In the genomic region with DNA sequence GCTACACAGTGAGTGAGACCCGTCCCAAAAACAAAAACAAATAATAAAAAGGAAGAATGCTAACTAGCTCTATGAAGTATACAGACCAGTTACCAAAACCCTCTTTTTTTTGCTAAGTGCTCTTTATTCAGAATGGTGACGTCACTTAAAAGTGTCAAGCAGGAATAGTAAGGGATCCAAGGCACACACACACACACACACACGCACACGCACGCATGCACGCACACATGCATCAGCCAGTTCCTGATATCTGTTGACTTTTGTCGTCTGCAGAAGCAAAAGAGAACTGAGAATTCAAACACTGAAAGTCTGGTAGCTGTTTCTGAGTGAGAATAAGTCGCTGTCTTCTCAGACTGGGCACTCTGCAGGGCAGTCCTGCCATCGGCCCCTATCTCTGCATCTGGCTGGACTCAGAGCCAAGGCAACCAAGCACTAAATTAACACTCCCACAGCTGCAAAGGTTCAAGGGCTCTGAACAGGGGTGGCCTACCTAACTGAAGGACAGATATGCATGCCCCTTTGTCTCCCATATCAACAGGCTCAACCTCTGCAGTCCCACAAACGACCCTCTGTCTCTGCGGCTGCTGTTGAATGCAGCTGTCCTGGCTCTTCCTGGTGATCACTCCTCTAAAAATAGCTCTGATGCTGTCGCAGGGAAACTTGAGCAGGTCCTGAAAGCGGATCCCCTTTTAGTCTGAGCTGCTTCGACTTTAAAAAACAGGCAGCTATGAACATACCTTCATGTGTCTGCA, we compare ENCODE assay signal across 8 mouse cellular contexts.
DNase-seq lines count a peak whose midpoint lies in the region; ATAC-seq and TF ChIP-seq lines count a peak whose summit lies in the region.

No protein-coding gene starts in this region.

- 0 out of 2 replicates have a peak, but pooled peaks have one; percentile 20 for ATAC-seq in forebrain, embryonic 11.5 days (replicated peaks; ENCODE audit: low FRiP score)
- no peak for ATAC-seq in neural tube, embryonic 15.5 days (ENCODE audit: low FRiP score)

- H3K36me3 ChIP-seq in forebrain, embryonic 11.5 days (ENCODE audit: control insufficient read depth, insufficient read depth, low read length): no peaks in the 10 kb centered on the region
- no peaks in the 10 kb centered on the region for H3K36me3 ChIP-seq in hindbrain, embryonic 10.5 days
- H3K36me3 ChIP-seq in neural tube, embryonic 15.5 days: no peaks in the 10 kb centered on the region

- H3K4me2 ChIP-seq in forebrain, embryonic 11.5 days (ENCODE audit: low read depth, low read length, severe bottlenecking): no peak overlapping the region
- no peak overlapping the region for H3K4me2 ChIP-seq in neural tube, embryonic 15.5 days

- intact Hi-C loops in left cerebral cortex, postnatal 36 days (cut with DNase I): no loop called here

- H3K27ac ChIP-seq in forebrain, embryonic 11.5 days (ENCODE audit: low read depth, low read length): peak overlapping the region; percentile 32; the same call in 1 of the 2 replicates
- H3K27ac ChIP-seq in hindbrain, embryonic 10.5 days: peak overlapping the region; percentile 80
- peak overlapping the region; percentile 52; the same call in 1 of the 2 replicates for H3K27ac ChIP-seq in neural tube, embryonic 15.5 days (replicated peaks)

- peak; percentile 29 for DNase-seq in lung, postnatal 10 days
- DNase-seq in lung, adult 2 months: no peak
- DNase-seq in forebrain, embryonic 11.5 days (ENCODE audit: low spot score): no peak
- DNase-seq in hindbrain, embryonic 10.5 days (ENCODE audit: low spot score): peak; percentile 39
- DNase-seq in urinary bladder, postnatal 10 days (ENCODE audit: low spot score): no peak
- DNase-seq in left cerebral cortex, postnatal 36 days (ENCODE audit: low spot score in 2 of 2): no peak
- no peak for DNase-seq in adipocyte (ENCODE audit: low spot score)

- H3K4me1 ChIP-seq in lung, adult 2 months (ENCODE audit: control insufficient read depth, insufficient read depth, low read length): peaks cover 7% of the 10 kb centered on the region
- H3K4me1 ChIP-seq in forebrain, embryonic 11.5 days (replicated peaks; ENCODE audit: control insufficient read depth, insufficient read depth, low read length): peaks cover 7% of the 10 kb centered on the region
- peaks cover 81% of the 10 kb centered on the region for H3K4me1 ChIP-seq in hindbrain, embryonic 10.5 days (replicated peaks)
- H3K4me1 ChIP-seq in neural tube, embryonic 15.5 days: peaks cover 62% of the 10 kb centered on the region

- 43% methylated on average over 14 of the region's 14 CpGs for WGBS in lung, adult 2 months
- WGBS in forebrain, embryonic 11.5 days: 60% methylated on average over 14 of the region's 14 CpGs
- WGBS in hindbrain, embryonic 10.5 days: 59% methylated on average over 14 of the region's 14 CpGs
- 59% methylated on average over 14 of the region's 14 CpGs for WGBS in neural tube, embryonic 15.5 days

- H3K4me3 ChIP-seq in lung, adult 2 months (replicated peaks; ENCODE audit: extremely low read depth, low read depth, low read length): no peak overlapping the region
- H3K4me3 ChIP-seq in forebrain, embryonic 11.5 days (ENCODE audit: low read depth, low read length): no peak overlapping the region
- H3K4me3 ChIP-seq in hindbrain, embryonic 10.5 days: no peak overlapping the region
- no peak overlapping the region for H3K4me3 ChIP-seq in neural tube, embryonic 15.5 days (replicated peaks)

- H3K9ac ChIP-seq in forebrain, embryonic 11.5 days (ENCODE audit: low read length): 0 out of 2 replicates have a peak overlapping the region, but pooled peaks have one; percentile 16
- no peak overlapping the region for H3K9ac ChIP-seq in neural tube, embryonic 15.5 days (replicated peaks)

- no peak for TF ChIP-seq CTCF in lung, adult 2 months (IDR thresholded peaks at IDR 0.05; ENCODE audit: insufficient read depth, low read length)

- TF ChIP-seq POLR2A in lung, adult 2 months (IDR thresholded peaks at IDR 0.05; ENCODE audit: borderline replicate concordance, extremely low read depth, low read depth, low read length): no peak

- H3K9me3 ChIP-seq in forebrain, embryonic 11.5 days (ENCODE audit: control insufficient read depth, low read length): no peaks in the 10 kb centered on the region
- no peaks in the 10 kb centered on the region for H3K9me3 ChIP-seq in hindbrain, embryonic 10.5 days
- no peaks in the 10 kb centered on the region for H3K9me3 ChIP-seq in neural tube, embryonic 15.5 days (replicated peaks)

- no peaks in the 10 kb centered on the region for H3K27me3 ChIP-seq in forebrain, embryonic 11.5 days (ENCODE audit: control insufficient read depth, insufficient read depth, low read length)
- no peaks in the 10 kb centered on the region for H3K27me3 ChIP-seq in hindbrain, embryonic 10.5 days (ENCODE audit: insufficient read depth, poor library complexity, severe bottlenecking)
- no peaks in the 10 kb centered on the region for H3K27me3 ChIP-seq in neural tube, embryonic 15.5 days (replicated peaks)

Comparison
In these comparisons a context has a peak if more than half of its experiments do, and no peak if none do; other contexts are left out.
1. DNase-seq: peak in lung, postnatal 10 days (single experiment) and hindbrain, embryonic 10.5 days (single experiment); none in lung, adult 2 months (single experiment), forebrain, embryonic 11.5 days (single experiment), urinary bladder, postnatal 10 days (single experiment), left cerebral cortex, postnatal 36 days (0 of 2) and adipocyte (single experiment).
2. Peak in every context shown above with its lines, with median percentiles within 50 percentile points of each other: H3K27ac ChIP-seq.